Mouse (Mus musculus) gastrocnemius, adult 18-20 months (tissue): ENCODE measurements around the gene Lypd6. TPM values are rescaled to one million over a fixed set of nuclear protein-coding genes. Genes with fewer than 3 reads are reported as not detected.

Experiments
- DNase-seq: peaks from one replicate; pipeline ENCODE4 v3.0.0; 2021; ENCODE audit warnings: low spot score
- total RNA-seq, 2 experiments: library from RNA; stranded (reverse); gene quantifications; 2 replicates each; pipeline ENCODE4 v1.2.3; 2021

The Lypd6 gene
- total RNA-seq, 2 experiments from 2014 or later = 0.94 to 1.3 TPM

- DNase-seq = no peak
These were observed 99.9 kb downstream of the Lypd6 start for GRCm38 (mm10) chr2:50166082-50166481.

DNA sequence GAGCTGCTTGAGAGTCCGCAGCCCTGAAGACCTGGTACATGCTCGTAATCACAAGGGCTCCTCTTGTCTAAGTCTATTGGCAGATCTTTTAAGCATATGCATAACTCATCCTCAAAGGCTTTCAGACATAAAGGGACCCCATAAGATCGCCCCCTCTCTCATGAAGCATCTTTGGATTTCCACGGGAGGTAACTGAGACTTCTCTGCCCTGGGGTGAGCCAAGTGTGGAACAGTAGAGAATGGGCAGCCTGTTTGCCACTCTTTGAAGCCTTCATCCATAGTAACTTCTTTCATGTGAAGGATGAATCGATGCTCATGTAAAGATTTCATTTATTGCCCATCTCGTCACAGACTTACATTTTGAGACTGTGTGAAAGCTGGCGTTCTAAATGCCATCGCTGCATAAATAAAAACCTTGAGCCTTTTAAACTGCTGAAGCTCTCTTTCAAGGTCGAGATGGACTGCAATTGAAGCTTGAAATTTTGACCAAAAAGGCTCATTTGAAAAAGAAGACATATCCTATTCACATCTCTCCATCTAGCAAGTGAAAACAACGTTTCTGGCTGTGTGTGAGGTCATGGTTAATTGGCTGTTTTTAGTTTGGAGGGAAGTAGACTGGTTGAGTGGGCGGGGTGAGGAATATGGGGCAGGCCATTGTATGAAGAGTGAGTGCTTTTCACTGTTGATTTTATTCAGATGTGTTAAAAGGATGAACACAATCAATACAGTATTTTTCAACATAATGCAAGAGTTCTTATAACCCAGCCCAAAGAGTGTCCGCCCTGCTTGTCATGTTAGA is 107.7 kb downstream of the Lypd6 start:
- DNase-seq = no peak

- no peak for DNase-seq
These were observed 109.5 kb downstream of the Lypd6 start for GRCm38 (mm10) chr2:50175709-50176108.

GRCm38 (mm10) chr2:50179164-50179563 is 112.9 kb downstream of the Lypd6 start:
- DNase-seq = no peak

- no peak for DNase-seq
These were observed 114.2 kb downstream of the Lypd6 start for GRCm38 (mm10) chr2:50180423-50180822.

DNA sequence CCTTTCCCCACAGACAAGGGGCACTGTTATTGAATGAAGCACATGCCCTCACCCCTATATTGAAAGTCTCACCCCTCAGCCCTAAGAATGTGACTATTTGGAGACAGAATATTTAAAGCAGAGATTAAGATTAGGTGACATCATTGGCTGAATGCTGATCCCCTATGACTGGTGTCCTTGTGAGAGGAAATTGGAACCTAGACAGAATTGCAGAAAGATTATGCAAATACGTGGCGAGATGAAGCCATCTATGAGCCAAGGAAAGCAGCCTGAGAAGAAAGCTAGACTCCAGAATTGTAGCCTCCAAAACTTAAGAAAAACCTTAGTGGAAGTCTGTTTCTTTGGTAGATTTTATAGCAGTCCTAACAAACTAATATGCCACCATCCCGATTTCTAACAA is 115.1 kb downstream of the Lypd6 start:
- no peak for DNase-seq

DNA sequence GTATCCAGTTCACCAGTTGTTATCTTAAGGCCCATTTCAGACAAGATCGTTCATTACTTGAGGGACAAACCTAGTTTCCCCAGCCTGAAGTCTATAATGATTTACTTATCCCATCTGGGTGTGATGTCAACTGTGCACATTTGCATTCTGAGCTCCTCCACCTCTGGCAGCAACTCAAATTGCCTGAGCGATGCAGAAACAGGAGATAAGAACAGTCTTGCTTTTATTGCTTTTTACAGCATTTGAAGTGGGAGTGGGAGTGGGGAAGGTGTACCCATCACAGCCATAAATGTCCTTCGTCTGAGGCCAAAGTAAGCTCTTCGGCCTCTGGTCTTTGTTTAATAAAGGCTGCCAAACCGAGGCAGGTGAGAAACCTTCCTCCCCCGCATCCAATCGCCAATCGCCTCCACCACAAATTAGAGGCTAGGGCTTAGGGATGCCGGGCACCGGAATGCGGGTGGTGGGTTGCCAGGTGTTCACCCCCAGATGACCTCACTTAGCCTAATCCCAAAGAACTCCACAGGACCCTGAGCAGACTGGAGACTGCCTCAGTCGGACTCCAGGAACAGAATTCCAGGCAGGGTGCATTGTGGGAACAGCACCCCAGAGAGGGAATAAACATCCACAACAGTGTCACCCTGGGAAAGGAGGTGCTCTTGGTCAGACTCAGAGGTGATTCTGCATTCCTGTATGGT is 120.6 kb downstream of the Lypd6 start:
- no peak for DNase-seq

- no peak for DNase-seq
These were observed 122.6 kb downstream of the Lypd6 start for GRCm38 (mm10) chr2:50188856-50189255.

GRCm38 (mm10) chr2:50196681-50197080 is 130.5 kb downstream of the Lypd6 start:
- no peak for DNase-seq

DNA sequence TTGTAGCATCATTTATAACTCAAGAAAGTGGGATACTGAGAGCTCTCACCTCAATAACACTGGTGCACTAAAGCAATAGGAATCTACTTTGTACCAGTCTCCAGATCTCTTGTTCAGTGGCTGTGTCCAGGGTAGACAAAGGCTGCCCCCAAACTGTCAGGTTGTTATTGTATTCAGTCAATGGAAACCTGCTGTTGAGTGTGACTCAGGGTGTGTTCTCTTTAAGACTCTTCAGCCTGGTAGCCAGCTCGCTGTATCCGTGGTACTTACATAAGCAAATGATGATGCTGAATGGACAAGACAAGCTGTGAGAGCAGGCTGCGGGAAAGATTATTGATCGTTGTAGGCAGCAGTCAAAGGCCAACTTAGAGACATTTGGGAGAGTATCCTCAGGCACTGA is 131.6 kb downstream of the Lypd6 start:
- DNase-seq = no peak

DNA sequence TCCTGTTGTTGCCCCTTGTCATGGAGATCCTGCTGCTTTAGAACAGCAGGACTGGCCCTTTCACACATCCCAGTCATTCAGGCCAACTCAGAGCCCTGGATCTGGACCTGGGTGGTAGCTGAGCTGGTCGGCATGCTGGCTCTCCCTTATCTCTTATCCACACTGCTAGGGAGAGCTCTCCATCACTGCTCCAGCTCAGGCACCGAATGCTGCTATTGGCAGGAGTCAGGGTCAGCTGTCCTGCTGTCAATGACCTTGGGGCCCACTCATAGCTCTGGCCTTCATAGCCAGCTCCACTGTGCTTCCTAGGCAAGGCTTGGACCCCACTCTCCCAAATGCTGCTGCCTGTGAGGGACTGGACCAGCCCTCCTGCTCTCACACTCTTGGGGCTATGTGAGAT is 134.3 kb downstream of the Lypd6 start:
- no peak for DNase-seq

DNA sequence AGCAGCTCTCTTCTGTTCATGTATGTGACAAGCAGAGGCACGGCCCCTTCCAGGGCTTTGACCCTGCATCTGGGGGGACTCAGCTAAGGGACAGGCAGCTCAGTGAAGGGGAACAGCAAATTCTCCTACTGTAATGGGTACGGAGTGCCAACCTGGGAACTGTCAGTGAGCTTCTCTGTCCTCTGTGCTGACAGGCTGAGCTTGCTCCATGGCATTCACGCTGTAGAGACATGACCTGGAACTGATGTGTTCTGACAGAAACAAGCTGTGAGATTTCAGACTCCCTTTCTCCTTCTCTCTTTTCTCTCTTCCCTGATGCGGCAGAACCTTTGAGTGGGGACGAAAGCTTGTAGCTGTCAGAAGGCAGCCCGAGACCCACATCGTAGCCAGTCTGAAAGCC is 154.3 kb downstream of the Lypd6 start:
- no peak for DNase-seq

GRCm38 (mm10) chr2:50225019-50225418 is 158.8 kb downstream of the Lypd6 start:
- no peak for DNase-seq

GRCm38 (mm10) chr2:50233491-50233890 is 167.3 kb downstream of the Lypd6 start:
- no peak for DNase-seq

Other genes starting within 250 kb of the Lypd6 start
- gene Mmadhc, start 230.4 kb downstream of the Lypd6 start, total RNA-seq = 100 to 1,000 TPM in 1 of 2 experiments, 10 to 100 TPM in 1; 98.6 to 114 TPM